Mouse (Mus musculus): ENCODE data around the gene Aox1.
"Not testable (repeated sequence)": the region's sequence is repeated elsewhere in the genome, so short reads cannot be mapped to it uniquely, and the experiment has no call there.

DNA sequence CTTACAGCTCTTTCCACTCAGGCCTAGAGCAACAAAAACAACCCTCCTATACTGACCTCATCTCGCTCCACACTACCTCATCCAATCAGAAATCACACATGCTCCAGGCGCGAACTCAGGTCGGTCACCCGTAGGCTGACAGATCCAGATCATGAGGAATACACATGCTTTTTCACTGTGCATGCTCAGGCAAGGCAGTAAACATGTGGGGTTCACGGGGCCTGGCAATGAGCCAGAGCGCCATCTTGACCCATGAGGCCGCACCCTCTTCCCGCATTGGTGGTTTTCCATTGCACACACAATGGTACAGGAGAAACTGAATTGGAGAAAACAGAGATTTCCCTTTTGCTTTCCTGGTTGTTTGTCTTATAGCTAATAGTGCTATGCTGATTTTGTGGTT lies 7.6 kb downstream of the Aox1 start:
- not testable (repeated sequence) for TF ChIP-seq CTCF, POLR2A (IDR thresholded peaks at IDR 0.05; ENCODE audit: extremely low read depth, insufficient read depth, low read length)
